Mouse (Mus musculus): ENCODE measurements around the gene Eps8l2.

Eps8l2 gene

DNA sequence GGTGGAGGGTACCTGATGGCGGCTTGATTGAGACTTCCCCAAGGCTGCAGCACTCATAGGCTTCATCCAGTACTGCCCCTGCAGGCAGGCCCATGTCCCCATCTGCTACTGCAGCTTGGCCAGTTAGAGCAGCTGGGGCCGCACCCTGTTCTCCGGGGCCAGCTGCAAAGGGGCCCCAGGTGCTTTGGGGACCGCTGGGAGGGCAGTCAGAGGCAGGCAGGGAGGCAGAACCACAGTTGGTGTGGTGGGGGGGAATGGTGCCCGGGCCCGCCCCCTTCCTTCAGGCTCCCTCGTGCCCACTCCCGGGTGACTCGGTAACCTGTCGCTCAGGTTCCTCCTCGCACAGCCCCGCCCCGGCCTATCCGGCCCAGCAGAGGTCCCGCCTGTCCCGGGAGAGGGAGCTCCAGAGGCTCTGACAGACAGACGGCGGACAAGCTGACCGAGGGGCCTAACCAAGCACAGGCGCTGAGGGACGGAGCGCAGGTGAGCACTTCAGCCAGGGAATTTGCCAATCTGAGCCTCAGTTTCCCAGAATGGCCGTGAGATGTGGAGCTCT is at the start of gene Eps8l2:
Gene Eps8l2 (plus strand): TSS at position 305 of the 556 bp plus-strand sequence.
- ChIA-PET CTCF (interaction anchor here (0.6 to 4.1 kb wide), 32 partner anchors 9 to 1181 kb away, joined by 3 to 30 read pairs (median 4); partner anchors contain the start of genes Deaf1 (in 2 of the 4), Cend1 (in 1 of the 4), Phrf1 (in 1 of the 4) and Rassf7 (in 1 of the 4)), POLR2A (interaction anchor here (0.6 to 8.0 kb wide), 62 partner anchors 8 to 491 kb away, joined by 3 to 110 read pairs (median 5); partner anchors contain the start of genes Deaf1 (in 3 of the 4), Tmem80 (in 3 of the 4), Phrf1 (in 2 of the 4) and Polr2l (in 2 of the 4))

GRCm38 (mm10) chr7:141291921-141292582 is 46.6 kb upstream of the Eps8l2 start, which contains the start of gene Drd4:
TSS of gene Drd4 (plus strand) at chr7:141292006.
- ChIA-PET CTCF (interaction anchor here in 1 of 4 experiments (0.6 kb wide), 1 partner anchor 13 kb away, joined by 3 read pairs; the partner anchor contains the start of gene Sct), POLR2A (interaction anchor here (0.6 to 4.2 kb wide), 12 partner anchors 9 to 212 kb away, joined by 3 to 32 read pairs (median 4); partner anchors contain the start of genes Sct (in 2 of the 4), Cdhr5 (in 1 of the 4) and Eps8l2 (in 1 of the 4))

GRCm38 (mm10) chr7:141292583-141293388 is 45.9 kb upstream of the Eps8l2 start:
- POLR2A ChIA-PET: interaction anchor here (0.6 to 4.2 kb wide), 14 partner anchors 9 to 1342 kb away, joined by 3 to 32 read pairs (median 4); partner anchors contain the start of genes Eps8l2 (in 2 of the 4), Sct (in 2 of the 4) and Cdhr5 (in 1 of the 4)
- CTCF ChIA-PET: interaction anchor here in 2 of 4 experiments (0.6 to 1.8 kb wide), 4 partner anchors 14 to 212 kb away, joined by 3 to 14 read pairs (median 3); partner anchors contain the start of gene Sct (in 1 of the 2)

DNA sequence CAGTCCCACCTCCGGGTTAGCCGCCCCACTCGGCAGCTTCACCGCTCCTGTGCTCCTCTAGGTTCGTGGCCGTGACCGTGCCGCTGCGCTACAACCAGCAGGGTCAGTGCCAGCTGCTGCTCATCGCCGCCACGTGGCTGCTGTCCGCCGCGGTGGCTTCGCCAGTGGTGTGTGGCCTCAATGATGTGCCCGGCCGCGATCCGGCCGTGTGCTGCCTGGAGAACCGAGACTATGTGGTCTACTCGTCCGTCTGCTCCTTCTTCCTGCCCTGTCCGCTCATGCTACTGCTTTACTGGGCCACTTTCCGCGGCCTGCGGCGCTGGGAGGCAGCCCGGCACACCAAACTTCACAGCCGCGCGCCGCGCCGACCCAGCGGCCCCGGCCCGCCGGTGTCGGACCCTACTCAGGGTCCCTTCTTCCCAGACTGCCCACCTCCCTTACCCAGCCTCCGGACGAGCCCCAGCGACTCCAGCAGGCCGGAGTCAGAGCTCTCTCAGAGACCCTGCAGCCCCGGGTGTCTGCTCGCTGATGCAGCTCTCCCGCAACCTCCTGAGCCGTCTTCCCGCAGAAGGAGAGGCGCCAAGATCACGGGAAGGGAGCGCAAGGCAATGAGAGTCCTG is 44.7 kb upstream of the Eps8l2 start:
- ChIA-PET CTCF (interaction anchor here in 3 of 4 experiments (0.6 to 1.8 kb wide), 6 partner anchors 11 to 98 kb away, joined by 3 to 7 read pairs (median 4); partner anchors contain the start of gene Taldo1 (in 1 of the 3)), POLR2A (interaction anchor here in 3 of 4 experiments (0.6 to 4.2 kb wide), 12 partner anchors 10 to 147 kb away, joined by 3 to 32 read pairs (median 4); partner anchors contain the start of genes Sct (in 2 of the 3), Cdhr5 (in 1 of the 3), Eps8l2 (in 1 of the 3) and Irf7 (in 1 of the 3))

GRCm38 (mm10) chr7:141294479-141294878 is 44.2 kb upstream of the Eps8l2 start:
- ChIA-PET CTCF (interaction anchor here in 2 of 4 experiments (0.6 to 1.8 kb wide), 3 partner anchors 11 to 98 kb away, joined by 5 to 7 read pairs (median 6); partner anchors contain the start of gene Taldo1 (in 1 of the 2)), POLR2A (interaction anchor here in 3 of 4 experiments (0.6 to 4.2 kb wide), 18 partner anchors 10 to 146 kb away, joined by 3 to 32 read pairs (median 4); partner anchors contain the start of genes Sct (in 2 of the 3), Cdhr5 (in 1 of the 3), Eps8l2 (in 1 of the 3) and Irf7 (in 1 of the 3))

DNA sequence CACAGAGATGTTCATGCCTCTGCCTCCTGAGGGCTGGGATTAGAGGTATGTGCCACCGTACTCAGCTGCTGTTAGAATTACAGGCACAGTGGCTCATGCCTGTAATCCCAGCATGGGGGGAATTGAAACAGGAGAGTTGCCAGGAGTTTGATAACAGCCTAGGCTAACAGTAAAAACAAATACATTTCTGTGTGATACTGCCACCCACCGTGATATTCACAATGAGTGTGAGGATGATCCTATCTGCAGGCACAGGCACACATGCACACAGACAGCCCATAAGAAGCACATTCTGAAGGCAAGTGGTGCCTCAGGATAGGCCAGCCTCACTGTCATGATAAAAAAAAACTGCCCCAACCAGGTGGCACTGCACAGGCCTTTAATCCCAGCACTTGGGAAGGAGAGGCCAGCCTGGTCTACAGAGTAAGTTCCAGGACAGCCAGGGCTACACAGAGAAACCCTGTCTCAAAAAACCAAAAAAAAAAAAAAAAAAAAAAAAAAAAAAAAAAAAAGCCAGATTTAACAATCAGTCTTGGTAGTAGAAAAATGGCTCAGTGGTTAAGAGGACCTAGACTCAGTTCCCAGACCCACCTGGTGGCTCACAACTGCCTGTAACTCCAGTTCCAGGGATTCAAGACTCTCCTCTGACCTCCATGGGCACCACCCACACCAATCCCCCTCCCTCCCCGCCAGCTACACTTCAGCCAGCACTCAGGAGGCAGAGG is 40.6 kb upstream of the Eps8l2 start:
- CTCF ChIA-PET: interaction anchor here in 1 of 4 experiments (0.6 kb wide), 1 partner anchor 160 kb away, joined by 5 read pairs; no protein-coding TSS in a partner anchor
- POLR2A ChIA-PET: interaction anchor here in 1 of 4 experiments (1.1 to 1.5 kb wide), 2 partner anchors 49 to 167 kb away, joined by 3 read pairs; no protein-coding TSS in a partner anchor

- ChIA-PET CTCF (no interaction called here), POLR2A (interaction anchor here in 1 of 4 experiments (0.7 to 1.9 kb wide), 2 partner anchors 9 to 137 kb away, joined by 3 to 4 read pairs; no protein-coding TSS in a partner anchor)
Measured at GRCm38 (mm10) chr7:141299175-141299574, 39.5 kb upstream of the Eps8l2 start.

DNA sequence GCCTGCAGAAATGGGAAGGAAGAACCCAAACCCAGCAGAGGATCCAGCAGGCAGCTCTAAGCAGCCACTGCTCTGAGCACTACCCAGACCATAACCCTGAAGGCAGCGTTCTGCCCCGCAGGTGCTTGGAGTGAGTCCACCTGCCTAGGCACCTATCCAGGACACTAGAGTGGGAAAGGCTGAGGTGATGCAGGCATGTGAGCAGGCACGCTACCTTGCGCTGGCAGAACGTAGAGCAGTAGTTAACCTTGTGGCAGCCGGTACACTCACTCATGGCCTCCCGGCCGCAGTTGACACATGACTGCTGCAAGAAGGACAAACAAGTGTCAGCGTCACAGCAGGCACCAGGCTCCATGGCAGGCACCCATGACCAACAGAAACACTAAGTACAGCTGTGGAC is 37.3 kb upstream of the Eps8l2 start:
- ChIA-PET POLR2A (interaction anchor here in 2 of 4 experiments (0.6 to 1.9 kb wide), 7 partner anchors 15 to 450 kb away, joined by 3 to 6 read pairs (median 4); partner anchors contain the start of genes Rassf7 (in 1 of the 2) and Sct (in 1 of the 2)), CTCF (interaction anchor here in 2 of 4 experiments (0.6 to 0.8 kb wide), 2 partner anchors 22 to 29 kb away, joined by 3 read pairs; no protein-coding TSS in a partner anchor)

DNA sequence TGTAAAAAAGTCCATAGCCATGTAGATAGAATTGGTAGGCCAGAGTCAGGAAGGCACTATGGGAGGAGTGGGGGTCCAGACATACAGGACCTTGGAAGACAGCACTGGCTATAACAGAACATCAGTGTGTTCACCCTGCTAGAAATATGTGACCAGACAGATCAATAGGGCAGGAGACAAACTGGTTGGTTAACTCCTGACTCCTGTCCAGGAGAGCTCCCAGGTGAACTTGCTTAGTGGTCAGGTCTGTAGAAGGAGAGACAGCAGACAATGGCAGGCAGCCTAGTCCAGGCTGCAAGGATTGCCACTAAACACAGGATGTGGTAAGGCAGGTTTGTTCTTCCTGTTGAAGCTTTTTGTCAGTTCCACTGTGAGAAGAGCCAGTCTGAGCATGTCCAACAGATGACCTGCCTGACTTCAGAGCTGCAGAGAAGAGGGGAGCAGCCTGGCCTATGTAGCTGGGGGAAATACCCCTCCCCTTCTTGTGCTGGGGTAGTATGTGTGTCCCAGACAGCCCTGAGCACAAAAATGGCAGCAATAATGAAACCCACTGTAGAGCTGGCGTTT is 35.9 kb upstream of the Eps8l2 start:
- ChIA-PET POLR2A (interaction anchor here in 3 of 4 experiments (0.6 to 3.0 kb wide), 17 partner anchors 8 to 166 kb away, joined by 3 to 11 read pairs (median 3); partner anchors contain the start of genes Deaf1 (in 2 of the 3), Tmem80 (in 2 of the 3), Cdhr5 (in 1 of the 3) and Drd4 (in 1 of the 3)), CTCF (interaction anchor here in 1 of 4 experiments (1.1 kb wide), 1 partner anchor 24 kb away, joined by 3 read pairs; the partner anchor contains the start of gene Sct)

DNA sequence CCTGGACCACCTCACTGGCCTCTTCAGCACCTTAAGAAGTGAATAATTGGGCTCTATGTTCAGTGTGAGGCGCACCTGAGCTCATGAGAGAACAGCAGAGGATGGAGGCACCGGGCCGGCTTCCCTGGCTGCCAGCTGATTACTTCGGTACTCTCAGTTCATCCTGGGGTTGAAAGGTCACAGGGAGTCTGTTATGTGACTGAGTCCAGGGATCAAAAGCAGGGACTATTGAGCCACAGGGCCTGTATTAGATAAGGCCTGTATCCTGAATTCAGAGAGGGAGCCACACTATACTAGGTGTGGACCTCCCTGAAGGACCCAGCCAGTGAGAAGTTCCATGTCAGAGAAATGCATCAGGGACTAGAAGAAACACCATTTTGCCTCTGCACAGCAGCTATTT is 34.1 kb upstream of the Eps8l2 start:
- ChIA-PET POLR2A (interaction anchor here in 1 of 4 experiments (0.6 to 3.0 kb wide), 3 partner anchors 10 to 76 kb away, joined by 3 to 11 read pairs (median 4); partner anchors contain the start of gene Phrf1), CTCF (interaction anchor here in 1 of 4 experiments (0.6 kb wide), 1 partner anchor 13 kb away, joined by 3 read pairs; no protein-coding TSS in a partner anchor)

- ChIA-PET POLR2A (interaction anchor here in 1 of 4 experiments (1.0 to 1.9 kb wide), 6 partner anchors 14 to 79 kb away, joined by 3 to 10 read pairs (median 4); partner anchors contain the start of genes Deaf1, Eps8l2, Irf7 and Taldo1), CTCF (interaction anchor here in 1 of 4 experiments (0.9 kb wide), 1 partner anchor 62 kb away, joined by 5 read pairs; no protein-coding TSS in a partner anchor)
Measured at GRCm38 (mm10) chr7:141314416-141314815, 24.3 kb upstream of the Eps8l2 start.

GRCm38 (mm10) chr7:141315076-141315475 is 23.6 kb upstream of the Eps8l2 start:
- ChIA-PET POLR2A (interaction anchor here in 2 of 4 experiments (0.9 to 1.9 kb wide), 5 partner anchors 13 to 77 kb away, joined by 3 to 10 read pairs (median 4); partner anchors contain the start of genes Deaf1 (in 1 of the 2), Eps8l2 (in 1 of the 2), Irf7 (in 1 of the 2) and Taldo1 (in 1 of the 2)), CTCF (interaction anchor here in 2 of 4 experiments (0.6 to 1.1 kb wide), 3 partner anchors 24 to 454 kb away, joined by 3 read pairs; partner anchors contain the start of gene Eps8l2 (in 1 of the 2))

DNA sequence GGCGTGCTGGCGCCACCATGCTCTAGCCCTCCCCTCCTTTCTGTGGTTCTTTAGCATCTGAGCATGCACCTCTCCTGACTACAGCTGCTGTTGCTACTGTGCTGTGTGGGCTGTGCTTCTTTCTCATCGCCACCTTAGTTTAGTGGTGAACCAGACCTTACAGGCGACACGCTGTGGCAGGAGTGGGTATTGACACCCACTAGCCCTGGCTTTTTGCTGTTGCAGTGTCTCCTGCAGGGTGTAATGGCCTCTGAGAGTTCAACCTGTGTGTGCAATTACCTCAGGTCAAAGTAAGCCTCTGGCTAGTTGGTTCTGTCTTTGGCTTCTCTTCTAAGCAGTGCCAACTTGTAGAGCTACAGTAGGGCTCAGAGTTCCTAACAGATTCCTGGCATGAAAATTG is 22.7 kb upstream of the Eps8l2 start:
- POLR2A ChIA-PET: interaction anchor here in 3 of 4 experiments (1.0 to 1.9 kb wide), 11 partner anchors 10 to 80 kb away, joined by 3 to 10 read pairs (median 4); partner anchors contain the start of genes Deaf1 (in 1 of the 3), Eps8l2 (in 1 of the 3), Irf7 (in 1 of the 3) and Taldo1 (in 1 of the 3)
- CTCF ChIA-PET: interaction anchor here in 3 of 4 experiments (0.5 to 1.6 kb wide), 4 partner anchors 12 to 76 kb away, joined by 3 to 6 read pairs (median 4); partner anchors contain the start of genes Deaf1 (in 1 of the 3), Eps8l2 (in 1 of the 3), Taldo1 (in 1 of the 3) and Tmem80 (in 1 of the 3)

DNA sequence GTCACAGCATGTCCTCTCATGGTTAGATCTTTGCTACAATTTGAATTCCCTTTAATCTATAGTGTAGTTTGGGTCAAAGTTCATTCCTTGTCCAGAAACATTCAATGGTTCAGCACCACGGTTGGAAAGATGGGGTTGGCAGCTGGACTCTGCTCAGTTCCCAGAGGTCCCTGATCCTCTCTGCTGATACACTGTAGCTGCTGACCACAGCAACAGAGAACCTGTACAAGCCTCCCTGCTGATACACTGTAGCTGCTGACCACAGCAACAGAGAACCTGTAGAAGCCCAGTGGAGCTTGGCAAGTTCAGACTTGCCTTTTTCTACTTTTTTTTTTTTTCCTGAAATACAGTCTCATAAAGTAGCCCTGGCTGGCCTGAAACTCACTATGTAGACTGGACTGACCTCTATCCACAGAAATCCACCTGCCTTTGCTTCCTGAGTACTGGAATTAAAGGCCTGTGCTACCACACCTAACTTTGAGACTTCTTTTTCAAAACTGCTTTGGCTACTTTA is 21.0 kb upstream of the Eps8l2 start:
- POLR2A ChIA-PET: interaction anchor here in 3 of 4 experiments (0.7 to 1.7 kb wide), 6 partner anchors 8 to 64 kb away, joined by 3 to 4 read pairs (median 3); no protein-coding TSS in a partner anchor
- CTCF ChIA-PET: interaction anchor here in 3 of 4 experiments (0.7 kb wide), 3 partner anchors 13 to 102 kb away, joined by 3 read pairs; partner anchors contain the start of gene Rassf7 (in 1 of the 3)
